In the genomic region with DNA sequence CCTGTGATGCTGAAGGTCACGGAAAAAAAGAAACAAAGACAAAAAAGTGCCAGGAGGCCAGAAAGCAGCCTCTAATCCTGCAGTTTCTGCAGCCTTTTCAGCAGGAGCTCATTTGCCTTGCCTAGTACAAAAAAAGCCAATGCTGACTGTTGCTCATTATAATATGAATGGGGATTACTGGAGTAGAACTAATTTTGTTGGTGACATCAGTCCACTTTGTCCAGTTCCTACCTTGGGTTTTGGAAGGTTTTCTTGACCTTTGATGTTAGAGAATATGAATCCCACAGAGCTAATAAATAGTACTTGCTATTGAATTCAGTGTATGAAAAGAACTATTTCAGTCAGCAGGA, we compare ENCODE assay signal across 9 mouse cellular contexts. TPM values are rescaled to one million over a fixed set of nuclear protein-coding genes. Genes with fewer than 3 reads are reported as not detected.
A peak's percentile ranks its signal among the peaks of the same experiment; 100 is the strongest.
DNase-seq lines count a peak whose midpoint lies in the region; ATAC-seq and TF ChIP-seq lines count a peak whose summit lies in the region.
"Had no signal": no experiment of that assay in that cellular context is flagged by ENCODE, and none has a peak within 500 bp of the region (broad histone marks: within the 10 kb centered on the region; RNA-seq: fewer than 3 reads in every experiment).

No protein-coding gene starts in this region.

- no peaks in the 10 kb centered on the region for H3K9me3 ChIP-seq in embryonic facial prominence, embryonic 11.5 days (replicated peaks; ENCODE audit: control insufficient read depth, low read length)
- H3K9me3 ChIP-seq in intestine, embryonic 16.5 days (ENCODE audit: control insufficient read depth, low read length), result no peaks in the 10 kb centered on the region
- H3K9me3 ChIP-seq in neural tube, embryonic 14.5 days (ENCODE audit: control insufficient read depth, low read length), result no peaks in the 10 kb centered on the region

- H3K9ac ChIP-seq in embryonic facial prominence, embryonic 11.5 days (replicated peaks; ENCODE audit: low read length), result peak overlapping the region; percentile 73
- H3K9ac ChIP-seq in intestine, embryonic 16.5 days (ENCODE audit: low read depth, low read length), result peak overlapping the region; percentile 77
- peak overlapping the region; percentile 66 for H3K9ac ChIP-seq in neural tube, embryonic 14.5 days (replicated peaks; ENCODE audit: low read depth, low read length)

- H3K27ac ChIP-seq in left cerebral cortex, adult 2 months, result no peak overlapping the region
- H3K27ac ChIP-seq in embryonic facial prominence, embryonic 11.5 days (replicated peaks; ENCODE audit: low read depth, low read length), result peak overlapping the region; percentile 73; the same call in 1 of the 2 replicates
- peak overlapping the region; percentile 77 for H3K27ac ChIP-seq in intestine, embryonic 16.5 days (ENCODE audit: low read length)
- H3K27ac ChIP-seq in neural tube, embryonic 14.5 days (ENCODE audit: low read depth, low read length), result peak overlapping the region; percentile 55

- H3K4me2 ChIP-seq in embryonic facial prominence, embryonic 11.5 days (ENCODE audit: low read depth, low read length), result peak overlapping the region; percentile 65
- H3K4me2 ChIP-seq in intestine, embryonic 16.5 days (ENCODE audit: low read depth, low read length), result peak overlapping the region; percentile 66
- H3K4me2 ChIP-seq in neural tube, embryonic 14.5 days (ENCODE audit: low read depth, low read length), result peak overlapping the region; percentile 93

- no peak for TF ChIP-seq CTCF in left cerebral cortex, adult 2 months (IDR thresholded peaks at IDR 0.05)

- DNase-seq in left cerebral cortex, adult 2 months (ENCODE audit: extremely low spot score in 1 of 2, low spot score in 2 of 2), result no peak
- DNase-seq in left cerebral cortex, postnatal 36 days (ENCODE audit: low spot score in 2 of 2), result no peak
- no peak for DNase-seq in embryonic facial prominence, embryonic 11.5 days (ENCODE audit: low spot score)
- no peak for DNase-seq in urinary bladder, postnatal 25 days (ENCODE audit: low spot score)
- DNase-seq in right cerebral cortex, adult 2 months (ENCODE audit: low spot score in 2 of 2), result no peak
- DNase-seq in gastrocnemius, postnatal 36 days, result no peak
- DNase-seq: adrenal gland, adult 2 months had no signal

- intact Hi-C loops in left cerebral cortex, adult 2 months (cut with DNase I), result no loop called here
- intact Hi-C loops in left cerebral cortex, postnatal 36 days (cut with DNase I), result loop anchor here (5.0 kb wide), 2 partner anchors 396 to 411 kb away; no protein-coding TSS in a partner anchor
- intact Hi-C loops in gastrocnemius, postnatal 36 days (cut with DNase I), result no loop called here

- H3K36me3 ChIP-seq in embryonic facial prominence, embryonic 11.5 days (replicated peaks; ENCODE audit: control insufficient read depth, insufficient read depth, low read depth, low read length), result no peaks in the 10 kb centered on the region
- H3K36me3 ChIP-seq in intestine, embryonic 16.5 days (ENCODE audit: control insufficient read depth, insufficient read depth, low read length), result no peaks in the 10 kb centered on the region
- no peaks in the 10 kb centered on the region for H3K36me3 ChIP-seq in neural tube, embryonic 14.5 days (ENCODE audit: control insufficient read depth, insufficient read depth, low read length)

- WGBS in embryonic facial prominence, embryonic 11.5 days, result 0% methylated on average over 1 of the region's 1 CpGs
- 0% methylated on average over 1 of the region's 1 CpGs for WGBS in intestine, embryonic 16.5 days
- WGBS in neural tube, embryonic 14.5 days, result 0% methylated on average over 1 of the region's 1 CpGs

- ATAC-seq in embryonic facial prominence, embryonic 11.5 days (replicated peaks; ENCODE audit: insufficient number of reproducible peaks, low FRiP score, low TSS enrichment, low read depth), result no peak
- ATAC-seq in intestine, embryonic 16.5 days, result no peak
- ATAC-seq in neural tube, embryonic 14.5 days (ENCODE audit: low read depth), result no peak

- H3K27me3 ChIP-seq in embryonic facial prominence, embryonic 11.5 days (ENCODE audit: control insufficient read depth, insufficient read depth, low read length), result no peaks in the 10 kb centered on the region
- H3K27me3 ChIP-seq in intestine, embryonic 16.5 days (replicated peaks; ENCODE audit: control insufficient read depth, insufficient read depth, low read length), result no peaks in the 10 kb centered on the region
- H3K27me3 ChIP-seq in neural tube, embryonic 14.5 days (ENCODE audit: control insufficient read depth, insufficient read depth, low read length), result no peaks in the 10 kb centered on the region

- H3K4me3 ChIP-seq in left cerebral cortex, adult 2 months, result peak overlapping the region; percentile 69
- peak overlapping the region; percentile 74 for H3K4me3 ChIP-seq in embryonic facial prominence, embryonic 11.5 days (ENCODE audit: low read depth, low read length)
- peak overlapping the region; percentile 84 for H3K4me3 ChIP-seq in intestine, embryonic 16.5 days (ENCODE audit: low read length)
- peak overlapping the region; percentile 59 for H3K4me3 ChIP-seq in neural tube, embryonic 14.5 days (ENCODE audit: low read depth, low read length)

- no peaks in the 10 kb centered on the region for H3K4me1 ChIP-seq in embryonic facial prominence, embryonic 11.5 days (ENCODE audit: control insufficient read depth, insufficient read depth, low read length)
- H3K4me1 ChIP-seq in intestine, embryonic 16.5 days (ENCODE audit: control insufficient read depth, insufficient read depth, low read length), result peaks cover 9% of the 10 kb centered on the region
- H3K4me1 ChIP-seq in neural tube, embryonic 14.5 days (ENCODE audit: control insufficient read depth, insufficient read depth, low read length), result no peaks in the 10 kb centered on the region

RNA-seq across cellular contexts. Expression of a gene that starts 0.8 kb away (rescaled TPM):
- 1 to 10 TPM; 5.3 to 5.4 TPM for total RNA-seq in left cerebral cortex, adult 2 months (2021)
- 1 to 10 TPM; 4.7 to 5.3 TPM for total RNA-seq in left cerebral cortex, postnatal 36 days (2021)
- 12.0 and 13.2 TPM in 2 replicates for polyA plus RNA-seq in embryonic facial prominence, embryonic 11.5 days (2014; fragmentation: Nextera tagmentation; extraction: Ambion mirVana)
- polyA plus RNA-seq in intestine, embryonic 16.5 days (2015; fragmentation: Nextera tagmentation; extraction: Ambion mirVana), result 12.0 and 12.8 TPM in 2 replicates
- polyA plus RNA-seq in neural tube, embryonic 14.5 days (2014; fragmentation: Nextera tagmentation; extraction: Ambion mirVana), result 8.9 and 11.7 TPM in 2 replicates
- 1 to 10 TPM; 5.4 to 7.3 TPM for total RNA-seq in gastrocnemius, postnatal 36 days (2021)

RNA-seq across cellular contexts. Expression of a gene that starts 0.8 kb away (rescaled TPM):
- 1 to 10 TPM in 1 of 2 experiments, under 1 TPM in 1; 0.91 to 1.1 TPM for total RNA-seq in left cerebral cortex, adult 2 months (2021)
- total RNA-seq in left cerebral cortex, postnatal 36 days (2021), result 1 to 10 TPM; 1.0 to 1.7 TPM
- 38.7 and 44.2 TPM in 2 replicates for polyA plus RNA-seq in embryonic facial prominence, embryonic 11.5 days (2014; fragmentation: Nextera tagmentation; extraction: Ambion mirVana)
- polyA plus RNA-seq in intestine, embryonic 16.5 days (2015; fragmentation: Nextera tagmentation; extraction: Ambion mirVana), result 11.0 and 12.7 TPM in 2 replicates
- 3.4 and 3.7 TPM in 2 replicates for polyA plus RNA-seq in neural tube, embryonic 14.5 days (2014; fragmentation: Nextera tagmentation; extraction: Ambion mirVana)
- total RNA-seq in gastrocnemius, postnatal 36 days (2021), result under 1 TPM; 0.72 to 0.92 TPM
- polyA plus RNA-seq: adrenal gland, adult 2 months had no signal
